Mouse (Mus musculus) ES-E14 (cell line): Measurements from ENCODE around the gene Rmnd1. TPM values are rescaled to one million over a fixed set of nuclear protein-coding genes. Genes with fewer than 3 reads are reported as not detected.

ENCODE experiments used
- DNase-seq: peaks from one replicate; pipeline ENCODE4 v3.0.0-alpha.2; 2013; ENCODE audit warnings: low read depth, low spot score
- H3K27ac ChIP-seq: 2 replicates; pipeline ENCODE4 v1.5.1; 2012; ENCODE audit warnings: low read depth, mild to moderate bottlenecking, low read length, moderate library complexity, mixed read lengths; ENCODE audit not compliant: poor library complexity, insufficient read depth, severe bottlenecking
- H3K36me3 ChIP-seq: 2 replicates; pipeline ENCODE4 v1.6.1; 2012; ENCODE audit warnings: mild to moderate bottlenecking, low read length, moderate library complexity, mixed read lengths; ENCODE audit not compliant: control insufficient read depth, poor library complexity, insufficient read depth, severe bottlenecking
- H3K4me1 ChIP-seq, 2 experiments: fragments of 150-350 bp in 1 of 2; sonication (generic) in 1 of 2; 2 replicates each; pipeline ENCODE4 v1.6.1; 2012; ENCODE audit warnings: low read length in 2 of 2, mild to moderate bottlenecking in 1 of 2, mixed read lengths in 1 of 2; ENCODE audit not compliant: control insufficient read depth in 2 of 2, insufficient read depth in 2 of 2, poor library complexity in 1 of 2
- H3K4me3 ChIP-seq, 2 experiments: fragments of 150-350 bp in 1 of 2; sonication (generic) in 1 of 2; 2 replicates each; pipeline ENCODE4 v1.5.1; 2012; ENCODE audit warnings: low read length in 2 of 2, low read depth in 1 of 2, mild to moderate bottlenecking in 1 of 2, mixed read lengths in 1 of 2; ENCODE audit not compliant: insufficient read depth in 1 of 2, poor library complexity in 1 of 2, severe bottlenecking in 1 of 2
- H3K9ac ChIP-seq: 2 replicates; pipeline ENCODE4 v1.6.1; 2012; ENCODE audit warnings: low read depth, mild to moderate bottlenecking, low read length, mixed read lengths; ENCODE audit not compliant: poor library complexity, insufficient read depth, severe bottlenecking
- H3K9me3 ChIP-seq: fragments of 150-350 bp; sonication (generic); 2 replicates; pipeline ENCODE4 v1.6.1; 2012; ENCODE audit warnings: low read depth, mild to moderate bottlenecking, low read length; ENCODE audit not compliant: control insufficient read depth, insufficient read depth
- CHD2 ChIP-seq: IDR thresholded peaks from 2 replicates; pipeline ENCODE4 v1.6.1; 2014; ENCODE audit warnings: mild to moderate bottlenecking, low read depth, low read length, inconsistent platforms
- HCFC1 ChIP-seq: IDR thresholded peaks from 2 replicates; pipeline ENCODE4 v1.6.1; 2012; ENCODE audit warnings: low read length, inconsistent platforms, borderline replicate concordance; ENCODE audit not compliant: insufficient read depth
- MAFK ChIP-seq: IDR thresholded peaks from 2 replicates; pipeline ENCODE4 v1.6.1; 2014; ENCODE audit warnings: mild to moderate bottlenecking, low read depth, low read length, inconsistent platforms; ENCODE audit not compliant: insufficient read depth
- ZC3H11A ChIP-seq: IDR thresholded peaks from 2 replicates; pipeline ENCODE4 v1.6.1; 2012; ENCODE audit warnings: low read depth, mild to moderate bottlenecking, inconsistent platforms, low read length, borderline replicate concordance
- ZNF384 ChIP-seq: IDR thresholded peaks from 2 replicates; pipeline ENCODE4 v1.6.1; 2012; ENCODE audit warnings: low read depth, low read length, inconsistent platforms
- in situ Hi-C, 2 experiments: fragments of 600-800 bp; cut with MboI; formaldehyde crosslinking; loops; one replicate each; pipeline ENCODE4 v1.15.1; 2025; ENCODE audit warnings: low sequenced_read_pairs in 2 of 2, inconsistent platforms in 1 of 2; ENCODE audit not compliant: unreplicated experiment in 2 of 2
- total RNA-seq: library from RNA; depleted of rRNA; stranded (reverse); fragments of 300-350 nt; gene quantifications from 2 replicates; pipeline ENCODE4 v1.2.3, GENCODE M21; 2012

Rmnd1 gene
- total RNA-seq, 1 experiment: 31.8 TPM

DNA sequence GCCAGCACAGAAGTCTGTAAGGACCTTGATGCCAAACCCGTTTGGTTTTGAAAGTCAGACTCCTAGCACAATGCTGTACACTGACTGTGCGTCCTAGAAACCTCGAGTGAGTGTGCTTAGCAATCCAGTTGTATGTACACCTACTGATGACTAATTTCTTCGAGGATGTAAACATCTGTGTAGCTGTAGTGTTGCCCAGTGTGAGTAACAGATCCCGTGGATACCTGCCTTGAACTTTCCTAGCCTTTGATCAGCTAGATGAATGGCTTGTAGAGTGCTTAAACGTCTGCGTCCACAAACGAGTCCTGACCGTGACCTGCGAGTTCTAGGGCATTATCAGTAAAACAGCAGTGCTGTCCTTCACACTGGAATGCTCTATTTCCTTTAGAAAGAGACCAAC, 43.2 kb downstream of the Rmnd1 start:
- Histone ChIP-seq H3K4me1 (peaks cover 2 to 15% of the 10 kb centered on the region in 2 experiments), H3K27ac (no peak overlapping the region), H3K36me3 (peaks cover 16% of the 10 kb centered on the region; the same call in 1 of the 2 replicates), H3K9ac (peak overlapping the region; percentile 33; the same call in 1 of the 2 replicates), H3K9me3 (no peaks in the 10 kb centered on the region), H3K4me3 (peak overlapping the region; percentile 78 to 100)
- in situ Hi-C loops: no loop called here
- DNase-seq: no peak
- TF ChIP-seq ZC3H11A (no peak), HCFC1 (no peak), ZNF384 (no peak), MAFK (no peak), CHD2 (no peak)

DNA sequence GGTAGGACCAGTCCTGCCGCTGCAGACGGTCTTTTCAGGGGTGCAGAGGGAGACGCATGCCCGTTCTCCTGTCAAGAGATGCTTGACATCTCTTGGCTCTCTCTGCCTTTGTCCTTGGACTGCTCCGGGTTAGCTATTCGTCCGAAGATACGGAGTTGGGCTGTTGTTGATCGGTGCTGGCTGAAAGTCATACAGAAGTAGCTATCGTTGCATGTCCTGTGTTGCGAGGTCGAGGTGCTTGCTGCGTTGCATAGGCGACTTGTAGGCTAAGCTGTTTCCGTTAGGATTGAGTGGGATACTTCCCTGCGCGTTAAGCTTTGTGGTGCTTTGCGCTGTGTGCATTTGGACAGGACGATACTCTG, 43.8 kb downstream of the Rmnd1 start:
- peak overlapping the region; percentile 78 to 100 for H3K4me3 ChIP-seq
- no peaks in the 10 kb centered on the region for H3K9me3 ChIP-seq
- peak overlapping the region; percentile 100 for H3K9ac ChIP-seq
- H3K36me3 ChIP-seq: peaks cover 16% of the 10 kb centered on the region; the same call in 1 of the 2 replicates
- H3K4me1 ChIP-seq: peaks cover 2 to 17% of the 10 kb centered on the region in 2 experiments
- in situ Hi-C loops: no loop called here
- H3K27ac ChIP-seq: peak overlapping the region; percentile 100; the same call in 1 of the 2 replicates
- no peak for TF ChIP-seq CHD2
- no peak for TF ChIP-seq MAFK
- no peak for TF ChIP-seq ZNF384
- no peak for TF ChIP-seq HCFC1
- no peak for DNase-seq

GRCm38 (mm10) chr10:4387701-4388383, 44.3 kb downstream of the Rmnd1 start, which contains the start of gene Zbtb2:
Gene Zbtb2 (minus strand): TSS chr10:4388108.
- peak within 1 kb of the TSS; percentile 78 to 100 for H3K4me3 ChIP-seq
- no peak for DNase-seq
- peaks cover 13% of the 10 kb centered on the region; the same call in 1 of the 2 replicates for H3K36me3 ChIP-seq
- in situ Hi-C loops: no loop called here
- no peaks in the 10 kb centered on the region for H3K9me3 ChIP-seq
- TF ChIP-seq MAFK (no peak), ZNF384 (no peak), HCFC1 (no peak), CHD2 (no peak), ZC3H11A (no peak)
- H3K27ac ChIP-seq: peak within 1 kb of the TSS; percentile 100
- H3K4me1 ChIP-seq: peaks cover 2 to 21% of the 10 kb centered on the region in 2 experiments
- H3K9ac ChIP-seq: peak within 1 kb of the TSS; percentile 100

DNA sequence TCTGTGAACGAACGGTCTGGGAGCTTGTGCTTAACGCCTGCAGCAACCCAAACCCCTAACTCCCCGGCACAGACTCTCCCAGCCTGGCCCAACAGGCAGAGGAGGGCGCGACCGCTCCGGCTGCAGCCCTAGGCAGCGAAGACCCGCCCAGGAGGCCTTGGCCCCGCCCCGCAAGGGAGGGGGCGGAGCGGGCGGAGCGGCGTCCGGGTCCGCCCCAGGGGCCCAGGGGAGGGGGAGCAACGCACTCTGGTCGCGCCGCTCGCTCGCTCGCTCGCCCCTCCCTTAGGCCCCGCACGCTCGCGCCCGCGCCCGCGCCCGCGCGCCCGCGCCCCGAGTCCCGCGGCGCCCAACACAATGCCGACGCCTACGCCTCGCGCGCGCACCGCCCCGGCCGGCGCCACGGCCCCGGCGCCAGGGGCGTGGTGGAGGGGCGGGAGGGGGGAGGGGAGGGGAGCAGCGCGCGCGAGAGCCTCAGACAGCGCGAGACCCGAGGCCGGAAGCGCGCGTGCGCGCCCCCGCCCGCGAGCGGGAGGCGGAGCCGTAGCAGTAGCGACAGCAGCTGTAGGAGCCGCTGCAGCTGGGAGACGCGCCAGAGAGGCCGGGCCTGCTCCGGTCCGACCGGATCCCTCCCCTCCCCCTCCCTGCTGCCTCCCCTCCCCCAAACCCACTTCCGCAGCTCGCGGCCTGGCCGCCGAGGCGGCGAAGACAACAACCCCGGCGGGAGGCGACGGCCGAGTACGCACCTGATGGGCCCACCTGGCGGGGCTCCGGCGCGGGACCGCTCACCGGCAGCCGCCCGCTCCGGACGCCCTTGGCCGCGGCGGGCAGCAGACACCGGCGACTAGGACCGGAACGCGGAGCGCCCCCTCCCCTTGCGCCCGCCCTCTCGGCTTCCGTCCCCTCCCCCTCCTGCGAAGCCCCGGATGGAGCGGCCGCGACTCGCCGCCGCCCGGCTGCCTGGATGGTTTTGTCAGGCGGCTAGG, 45.3 kb downstream of the Rmnd1 start:
- H3K4me3 ChIP-seq: peak overlapping the region; percentile 78 to 100
- peak overlapping the region; percentile 100 for H3K9ac ChIP-seq
- TF ChIP-seq HCFC1: peak; percentile 51; the same call in 1 of the 2 replicates
- TF ChIP-seq MAFK: no peak
- TF ChIP-seq ZNF384: no peak
- peak; percentile 91 for TF ChIP-seq CHD2
- TF ChIP-seq ZC3H11A: no peak
- peak; percentile 86 for DNase-seq
- in situ Hi-C loops: no loop called here
- H3K36me3 ChIP-seq: peaks cover 11% of the 10 kb centered on the region; the same call in 1 of the 2 replicates
- H3K27ac ChIP-seq: peak overlapping the region; percentile 100
- H3K4me1 ChIP-seq: peaks cover 2 to 21% of the 10 kb centered on the region in 2 experiments
- H3K9me3 ChIP-seq: no peaks in the 10 kb centered on the region
